Mouse (Mus musculus) CH12.LX (cell line): ENCODE data around the gene Acsm3.

ENCODE experiments used
- CTCF ChIP-seq, 2 experiments: IDR thresholded peaks in 1 of 2; conservative IDR thresholded peaks in 1 of 2; 2 replicates each; pipeline ENCODE4 v1.5.1; 2011 to 2012; ENCODE audit warnings: low read depth in 2 of 2, low read length in 2 of 2, improper control_type of control experiment in 1 of 2, inconsistent platforms in 1 of 2, mild to moderate bottlenecking in 1 of 2, moderate library complexity in 1 of 2
- ELF1 ChIP-seq: IDR thresholded peaks from 2 replicates; pipeline ENCODE4 v1.6.1; 2014; ENCODE audit warnings: low read depth, mild to moderate bottlenecking, inconsistent platforms, low read length, improper control_type of control experiment
- EP300 ChIP-seq: IDR thresholded peaks from 2 replicates; pipeline ENCODE4 v1.6.1; 2011; ENCODE audit warnings: low read length, improper control_type of control experiment
- IRF4 ChIP-seq: IDR thresholded peaks from 2 replicates; pipeline ENCODE4 v1.6.1; 2014; ENCODE audit warnings: low read depth, mild to moderate bottlenecking, inconsistent platforms, low read length, improper control_type of control experiment
- JUND ChIP-seq: conservative IDR thresholded peaks from 2 replicates; pipeline ENCODE4 v1.6.1; 2011; ENCODE audit warnings: low read depth, low read length, improper control_type of control experiment
- KAT2A ChIP-seq: IDR thresholded peaks from 2 replicates; pipeline ENCODE4 v1.6.1; 2012; ENCODE audit warnings: low read length, improper control_type of control experiment, inconsistent platforms; ENCODE audit not compliant: insufficient replicate concordance
- MYC ChIP-seq: IDR thresholded peaks from 2 replicates; pipeline ENCODE4 v1.6.1; 2011; ENCODE audit warnings: low read depth, mild to moderate bottlenecking, improper control_type of control experiment, low read length
- RCOR1 ChIP-seq: conservative IDR thresholded peaks from 2 replicates; pipeline ENCODE4 v1.6.1; 2012; ENCODE audit warnings: low read depth, mild to moderate bottlenecking, inconsistent platforms, low read length, improper control_type of control experiment
- TCF12 ChIP-seq: IDR thresholded peaks from 2 replicates; pipeline ENCODE4 v1.6.1; 2014; ENCODE audit warnings: low read depth, mild to moderate bottlenecking, inconsistent platforms, low read length, improper control_type of control experiment
- UBTF ChIP-seq: IDR thresholded peaks from 2 replicates; pipeline ENCODE4 v1.6.1; 2012; ENCODE audit warnings: low read depth, mild to moderate bottlenecking, inconsistent platforms, low read length, improper control_type of control experiment, moderate library complexity
- USF1 ChIP-seq: IDR thresholded peaks from 2 replicates; pipeline ENCODE4 v1.6.1; 2014; ENCODE audit warnings: low read depth, mild to moderate bottlenecking, inconsistent platforms, low read length, improper control_type of control experiment
- ZNF384 ChIP-seq: IDR thresholded peaks from 2 replicates; pipeline ENCODE4 v1.6.1; 2012; ENCODE audit warnings: low read depth, low read length, improper control_type of control experiment, inconsistent platforms

- TF ChIP-seq CTCF (conservative IDR thresholded peaks at IDR 0.05 in 1 of 2, IDR thresholded peaks at IDR 0.05 in 1 of 2; ENCODE audit: low read depth in 2 of 2, low read length in 2 of 2) (no peak), UBTF (no peak), MYC (no peak), EP300 (no peak), IRF4 (no peak), TCF12 (no peak), KAT2A (no peak), RCOR1 (no peak), ELF1 (no peak), ZNF384 (no peak), USF1 (no peak), JUND (no peak)
Measured at GRCm38 (mm10) chr7:119753696-119754095, 7.0 kb upstream of the Acsm3 start.
